Mouse (Mus musculus) neural tube, postnatal 0 days (tissue): ENCODE results near the gene Cxcl14. TPM values are rescaled to one million over a fixed set of nuclear protein-coding genes. Genes with fewer than 3 reads are reported as not detected.

Experiments
- polyA plus RNA-seq: library from polyadenylated mRNA; unstranded; fragments of >200 nt; fragmentation: Nextera tagmentation; extraction: Ambion mirVana; gene quantifications from 2 replicates; pipeline ENCODE4 v1.2.1, GENCODE M21; 2015

Gene Cxcl14
- 20.2 and 20.4 TPM in 2 replicates for polyA plus RNA-seq

DNA sequence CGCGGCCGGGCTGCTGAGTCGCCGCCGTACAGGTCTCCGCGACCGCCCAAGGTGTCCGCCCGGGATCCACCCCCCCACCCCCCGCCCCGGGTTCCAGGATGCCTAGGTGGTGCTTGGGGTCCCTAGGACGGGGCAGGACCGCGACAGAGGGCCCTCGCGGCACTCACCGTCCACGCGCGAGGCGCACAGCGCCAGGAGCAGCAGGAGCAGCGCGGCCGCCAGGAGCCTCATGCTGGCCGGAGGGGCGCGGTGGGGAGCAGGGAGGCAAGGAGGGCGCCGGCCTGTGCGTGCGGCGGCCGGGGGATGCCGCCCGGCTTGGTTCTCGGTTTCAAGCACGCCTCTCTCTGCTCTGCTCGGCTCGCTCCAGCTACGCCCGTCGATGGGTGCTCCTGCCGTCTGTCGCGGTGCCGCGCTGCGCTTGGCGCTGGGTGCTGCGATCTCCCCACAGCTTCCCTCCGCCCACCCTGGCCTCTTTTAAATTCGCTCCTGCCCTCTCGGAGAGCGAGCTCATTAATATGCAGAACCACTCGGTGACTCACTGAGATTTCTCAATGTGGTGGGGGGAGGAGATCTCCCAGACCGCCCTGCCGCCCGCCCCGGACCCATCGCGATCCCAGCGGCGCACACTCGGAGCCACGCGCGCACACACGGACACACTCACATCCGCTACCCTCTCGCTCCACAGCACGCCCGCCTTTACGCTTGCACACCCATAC, at the start of gene Cxcl14:
Gene Cxcl14 (minus strand): TSS at position 609 of the 716 bp plus-strand sequence.

GRCm38 (mm10) chr13:56251924-56252619, 44.3 kb downstream of the Cxcl14 start, which contains the start of gene Neurog1:
Gene Neurog1 (minus strand): TSS chr13:56252163.

Other genes with a start within 250 kb of the Cxcl14 start
- gene H2afy, start 160.2 kb downstream of the Cxcl14 start, polyA plus RNA-seq = 135 and 141 TPM in 2 replicates
- 1.7 TPM in 2 replicates for gene Tifab, start 117.7 kb downstream of the Cxcl14 start, polyA plus RNA-seq
- not detected in 2 replicates for gene Neurog1, start 44.4 kb downstream of the Cxcl14 start, polyA plus RNA-seq
- gene Gm3045, start 130.0 kb upstream of the Cxcl14 start, polyA plus RNA-seq = not detected in 2 replicates
- gene Slc25a48, start 141.8 kb upstream of the Cxcl14 start, polyA plus RNA-seq = 0.06 and 0.10 TPM in 2 replicates
- gene Il9, start 185.7 kb upstream of the Cxcl14 start, polyA plus RNA-seq = not detected in 2 replicates
- gene Fbxl21, start 225.9 kb upstream of the Cxcl14 start, polyA plus RNA-seq = 6.0 and 7.1 TPM in 2 replicates